22 mouse cellular contexts compared by ENCODE assay signal in genomic region chr9:50919554-50919953, GRCm38 (mm10).
"Had no signal": no experiment of that assay in that cellular context is flagged by ENCODE, and none has a peak within 500 bp of the region (broad histone marks: within the 10 kb centered on the region; RNA-seq: fewer than 3 reads in every experiment).

No protein-coding gene starts in this region.

- H3K4me1 ChIP-seq: limb, embryonic 10.5 days; midbrain, embryonic 10.5 days; midbrain, embryonic 13.5 days; stomach, embryonic 15.5 days had no signal

- H3K4me3 ChIP-seq: layer of hippocampus, adult 2 months; limb, embryonic 10.5 days; limb, embryonic 13.5 days; megakaryocyte, embryonic 14.5 days; midbrain, embryonic 10.5 days; midbrain, embryonic 13.5 days; myocyte; neural tube, embryonic 13.5 days; stomach, embryonic 15.5 days had no signal

- H3K36me3 ChIP-seq: limb, embryonic 10.5 days; stomach, embryonic 15.5 days had no signal

- H3K4me2 ChIP-seq: limb, embryonic 13.5 days; lung, embryonic 14.5 days; midbrain, embryonic 13.5 days; neural tube, embryonic 13.5 days; stomach, embryonic 15.5 days had no signal

- H3K27ac ChIP-seq: kidney, postnatal 0 days; layer of hippocampus, adult 2 months; limb, embryonic 10.5 days; limb, embryonic 13.5 days; midbrain, embryonic 10.5 days; midbrain, embryonic 13.5 days; neural tube, embryonic 13.5 days; stomach, embryonic 15.5 days had no signal

- DNase-seq: kidney, adult 2 months; kidney, postnatal 25 days; layer of hippocampus, adult 9-11 months; lung, embryonic 14.5 days; lung, postnatal 10 days; lung, postnatal 36 days; retina, postnatal 1 day; right cerebral cortex, postnatal 25 days; spleen, adult 18-20 months; thymus, postnatal 25 days had no signal

- H3K27me3 ChIP-seq: limb, embryonic 13.5 days; megakaryocyte, embryonic 14.5 days; midbrain, embryonic 13.5 days; neural tube, embryonic 13.5 days; stomach, embryonic 15.5 days had no signal

- H3K9me3 ChIP-seq: limb, embryonic 10.5 days; limb, embryonic 13.5 days; megakaryocyte, embryonic 14.5 days; midbrain, embryonic 10.5 days; midbrain, embryonic 13.5 days; neural tube, embryonic 13.5 days; stomach, embryonic 15.5 days had no signal

- ATAC-seq: intestine, postnatal 0 days; midbrain, embryonic 13.5 days; midbrain, embryonic 16.5 days had no signal

- H3K9ac ChIP-seq: limb, embryonic 13.5 days; lung, embryonic 14.5 days; midbrain, embryonic 13.5 days; neural tube, embryonic 13.5 days; stomach, embryonic 15.5 days had no signal
